Mouse (Mus musculus) adrenal gland (tissue): ENCODE measurements at regions not wholly inside any gene's neighbourhood (a gene's known extent, or its start where the extent isn't known, plus 50 kb on each side); places are given as distances from the start of the nearest gene placed in this dataset.

Source experiments
- intact Hi-C: fragments of 180-260 bp; cut with DNase I; formaldehyde crosslinking; loops from one replicate; pipeline ENCODE4 v1.15.1; 2025

DNA sequence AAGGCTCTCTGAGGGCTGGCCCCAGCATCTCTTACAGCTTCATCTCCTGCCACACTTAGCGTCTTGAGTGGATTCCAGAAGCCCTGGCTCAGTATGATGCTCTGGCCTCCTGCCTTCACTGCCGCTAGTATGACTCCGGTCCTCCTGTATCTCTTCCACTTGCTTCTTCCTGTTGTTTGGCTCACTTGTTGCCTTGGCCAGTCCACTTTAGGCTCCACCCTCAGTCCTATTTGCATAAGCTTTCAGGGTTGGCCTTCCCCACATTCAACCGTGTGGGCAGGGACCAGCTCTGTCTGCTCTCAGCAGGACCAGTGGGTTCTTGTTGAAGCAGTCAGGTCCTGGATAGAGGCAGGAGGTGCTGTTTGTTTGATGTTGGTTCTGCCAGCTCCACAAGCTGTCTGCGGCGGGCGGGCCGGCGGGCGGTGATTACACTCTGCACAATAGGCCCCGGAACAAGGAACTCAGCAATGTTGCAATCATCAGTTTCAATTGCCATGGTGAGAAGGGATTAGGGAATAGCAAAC, 232.6 kb upstream of the Chd6 start:
- intact Hi-C loops = no loop called here

DNA sequence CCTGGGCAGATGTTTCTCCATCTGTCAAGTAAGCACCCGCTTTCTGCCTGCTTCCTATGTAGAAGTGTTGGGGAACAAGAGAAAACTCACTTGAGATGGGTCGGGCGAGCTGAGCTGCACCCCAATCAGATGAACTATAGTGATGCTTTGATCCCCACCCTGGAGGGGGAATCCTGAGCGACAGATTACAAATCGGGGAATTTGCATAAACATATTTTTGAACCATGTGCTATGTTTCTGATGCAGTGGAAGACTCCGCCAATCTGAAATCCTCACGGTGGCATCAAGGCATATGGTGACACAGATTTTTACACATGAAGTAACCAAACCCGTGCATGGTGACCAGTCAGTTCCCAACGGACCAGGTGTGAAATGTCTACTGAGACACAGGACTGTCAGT, 231.4 kb upstream of the Chd6 start:
- intact Hi-C loops = no loop called here

DNA sequence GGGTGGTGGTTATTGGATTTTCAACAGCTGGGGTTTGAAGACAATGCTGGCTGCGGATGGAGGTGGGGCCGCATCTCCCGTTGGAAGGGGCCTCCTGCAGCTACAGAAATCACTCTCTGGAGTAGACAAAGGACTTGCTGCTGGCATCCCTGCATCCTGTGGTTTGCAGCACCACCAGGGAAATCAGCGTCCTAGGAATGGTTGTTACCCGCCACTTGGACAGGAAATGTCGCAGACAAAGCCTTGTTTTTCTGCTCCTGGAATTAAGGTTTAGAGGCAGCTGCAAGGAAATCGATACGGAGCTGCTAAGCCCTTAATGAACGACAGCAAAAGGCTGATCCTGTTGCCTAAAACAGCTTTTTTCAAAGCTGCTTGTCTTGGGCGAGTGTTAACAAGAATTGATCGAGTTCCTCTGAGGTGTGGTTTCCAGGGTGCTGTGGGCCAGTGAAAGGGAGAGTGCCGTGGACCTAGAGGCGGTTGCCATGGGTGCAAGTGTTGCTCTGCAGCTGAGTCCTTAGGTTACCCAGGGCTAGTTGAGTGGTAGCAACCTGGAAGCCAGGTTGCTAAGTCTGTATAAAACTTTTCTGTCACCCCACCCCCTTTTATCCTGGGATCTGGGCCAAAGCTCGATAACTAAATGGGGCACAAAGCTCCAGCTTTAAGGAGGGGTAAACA, 230.6 kb upstream of the Chd6 start:
- intact Hi-C loops = no loop called here

DNA sequence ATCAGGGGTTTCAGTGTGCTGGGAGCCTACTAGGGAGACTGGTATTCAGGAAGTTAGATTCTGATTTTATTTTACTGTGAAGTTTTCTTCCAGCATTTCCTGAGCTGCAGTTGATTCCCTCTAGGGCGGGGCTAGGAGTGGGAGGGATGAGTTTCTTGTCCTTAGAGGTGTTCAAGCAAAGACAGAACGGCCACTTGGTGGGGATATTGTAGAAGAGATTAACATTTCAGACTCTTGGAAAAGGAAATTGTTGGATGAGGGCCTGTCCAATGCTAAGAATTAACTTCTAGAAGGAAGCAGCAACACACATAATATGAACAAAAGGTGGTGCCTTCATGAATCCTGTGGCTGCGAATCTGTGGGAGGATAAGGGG, 230.1 kb upstream of the Chd6 start:
- intact Hi-C loops = no loop called here

DNA sequence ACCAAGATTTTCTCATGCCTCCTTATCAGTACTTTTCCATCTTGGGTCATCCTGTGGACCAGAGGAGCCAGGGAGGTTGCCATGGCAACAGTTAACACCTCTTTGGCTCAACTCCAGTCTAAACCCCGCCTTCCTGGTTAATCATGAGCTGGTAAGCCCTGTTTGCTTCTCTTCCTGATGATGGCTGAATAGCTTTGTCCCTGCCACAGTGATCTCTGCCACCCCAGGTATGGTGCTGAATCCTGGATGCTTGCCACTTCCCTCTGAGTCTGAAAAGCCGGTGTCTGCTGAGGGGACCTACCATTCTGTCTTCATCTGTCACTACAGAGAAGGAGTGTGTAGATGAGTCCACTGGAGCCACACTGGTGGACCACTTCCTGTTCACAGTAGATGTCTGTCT, 223.8 kb upstream of the Chd6 start:
- intact Hi-C loops = no loop called here

DNA sequence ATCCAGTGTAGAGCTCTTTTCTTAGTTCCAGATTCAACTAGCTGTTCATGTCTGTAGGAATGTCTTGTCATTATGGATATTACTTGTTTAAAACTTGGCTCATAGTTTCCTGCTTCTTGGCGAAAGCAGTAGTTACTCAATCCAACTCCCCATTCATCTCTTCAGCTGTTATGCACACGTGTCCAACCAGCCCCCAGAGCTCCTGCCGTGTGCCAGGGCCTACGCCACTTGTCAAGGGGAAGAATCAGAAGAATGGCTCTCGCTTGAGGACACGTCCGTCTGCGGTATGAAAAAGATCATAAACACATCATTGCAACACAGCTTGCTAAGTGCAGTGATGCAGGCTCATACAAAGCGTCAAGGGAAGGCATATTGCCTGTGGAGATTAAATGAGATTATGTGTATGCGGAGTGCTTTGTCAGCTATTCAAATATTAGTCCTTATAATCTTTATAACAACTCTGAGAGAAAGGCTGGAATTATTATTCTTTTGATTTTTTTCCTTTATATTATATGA, 223.0 kb upstream of the Chd6 start:
- intact Hi-C loops = no loop called here

DNA sequence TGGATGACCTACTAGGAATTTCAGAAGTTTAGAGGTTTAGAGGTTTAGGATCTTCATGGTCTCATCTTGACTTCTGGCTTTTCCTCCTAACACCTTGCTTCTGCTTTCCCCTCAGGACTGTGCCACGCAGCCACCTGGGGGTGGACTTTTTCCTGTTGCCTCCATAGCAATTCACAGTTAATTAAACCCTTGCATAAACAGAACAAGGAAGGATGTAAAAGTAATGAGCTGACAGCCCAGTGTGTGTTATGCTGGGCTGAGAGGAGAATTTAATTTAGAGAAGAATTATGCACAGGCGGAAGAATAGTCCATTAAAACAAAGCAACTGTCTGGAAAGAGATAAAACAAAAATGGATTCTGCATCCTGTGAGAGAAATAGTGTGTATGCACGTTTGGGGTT, 193.9 kb upstream of the Chd6 start:
- intact Hi-C loops = no loop called here

DNA sequence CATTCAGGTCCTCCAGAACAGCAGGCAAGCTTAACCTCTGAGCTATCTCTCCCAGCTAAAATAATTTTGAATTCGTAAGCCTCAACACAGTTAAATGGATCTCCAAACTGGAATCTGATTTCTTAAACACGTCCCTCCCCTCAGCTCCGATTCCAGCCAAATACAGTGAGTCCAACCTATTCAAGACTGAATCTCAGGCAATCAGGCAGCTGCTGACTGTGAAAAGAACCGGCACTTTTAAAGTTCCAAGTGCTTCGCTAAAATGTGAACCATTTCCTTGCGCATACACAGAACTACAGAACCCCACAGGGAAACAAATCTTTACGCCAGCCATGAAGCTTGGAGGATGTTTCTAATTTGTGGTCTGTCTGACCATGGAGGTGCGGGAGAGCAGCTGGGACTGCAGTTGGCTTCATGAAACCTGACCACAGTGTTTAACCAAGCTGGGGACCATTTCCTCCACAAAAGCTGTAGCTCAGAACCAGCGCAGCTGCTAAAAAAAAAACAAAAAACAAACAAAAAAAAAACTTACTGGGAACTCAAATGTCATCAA, 160.1 kb upstream of the Chd6 start:
- intact Hi-C loops = no loop called here

DNA sequence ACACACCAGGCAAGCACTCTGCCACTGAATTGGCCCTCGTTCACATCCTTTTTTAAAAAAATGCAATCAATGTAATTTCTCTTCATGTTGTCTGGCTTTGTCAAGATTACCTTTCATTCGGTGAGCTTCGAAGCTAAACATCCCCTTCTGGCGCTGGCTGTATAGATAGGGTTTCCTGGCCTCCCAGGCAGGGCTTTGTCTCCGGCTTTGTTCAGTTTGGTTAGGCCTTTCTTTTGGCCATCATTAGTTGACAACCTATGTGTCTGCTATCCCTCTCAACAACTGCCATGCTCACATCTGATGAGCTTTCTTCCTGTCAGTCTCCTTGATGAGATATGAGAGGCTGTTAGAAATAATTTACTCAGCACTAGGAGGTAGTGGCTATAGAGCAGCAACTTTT, 157.6 kb upstream of the Chd6 start:
- intact Hi-C loops = no loop called here

DNA sequence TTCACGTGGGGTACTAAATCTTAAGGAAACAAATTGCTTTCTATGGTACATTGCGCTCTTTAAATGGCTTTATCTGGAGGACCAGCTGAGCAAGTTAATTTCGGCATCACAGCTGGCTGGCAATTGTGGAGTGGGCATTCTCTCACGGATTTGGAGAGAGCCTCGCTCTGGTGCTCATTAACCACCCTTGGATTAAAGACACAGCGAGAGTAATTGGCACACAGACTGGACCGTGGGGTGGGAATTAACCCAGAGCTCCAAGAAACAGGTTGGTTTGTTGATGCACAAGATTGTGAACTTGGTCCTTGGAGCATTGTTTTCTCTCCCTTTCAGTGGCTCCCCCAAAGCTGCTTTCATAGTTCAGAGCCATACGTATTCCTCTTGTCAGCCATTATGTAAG, 156.3 kb upstream of the Chd6 start:
- intact Hi-C loops = no loop called here

DNA sequence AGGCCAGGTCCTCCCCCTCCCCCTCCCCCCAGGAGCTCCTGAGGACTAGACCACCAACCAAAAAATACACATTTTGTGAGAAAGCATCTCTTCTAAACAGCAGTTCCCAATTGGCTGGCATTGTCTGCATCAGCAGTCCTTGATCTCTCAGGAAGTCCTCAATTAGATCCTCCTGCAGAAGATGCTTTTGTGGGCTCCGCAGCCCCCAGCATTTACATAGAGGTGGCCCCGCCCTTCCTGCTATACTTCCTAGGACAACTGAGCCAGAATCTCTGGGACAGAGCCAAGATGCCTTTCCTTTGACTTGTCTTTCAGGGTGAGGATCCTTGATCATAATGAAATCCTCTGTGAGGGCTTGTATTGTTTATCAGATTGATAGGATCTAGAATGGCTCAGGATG, 143.9 kb upstream of the Chd6 start:
- intact Hi-C loops = no loop called here

DNA sequence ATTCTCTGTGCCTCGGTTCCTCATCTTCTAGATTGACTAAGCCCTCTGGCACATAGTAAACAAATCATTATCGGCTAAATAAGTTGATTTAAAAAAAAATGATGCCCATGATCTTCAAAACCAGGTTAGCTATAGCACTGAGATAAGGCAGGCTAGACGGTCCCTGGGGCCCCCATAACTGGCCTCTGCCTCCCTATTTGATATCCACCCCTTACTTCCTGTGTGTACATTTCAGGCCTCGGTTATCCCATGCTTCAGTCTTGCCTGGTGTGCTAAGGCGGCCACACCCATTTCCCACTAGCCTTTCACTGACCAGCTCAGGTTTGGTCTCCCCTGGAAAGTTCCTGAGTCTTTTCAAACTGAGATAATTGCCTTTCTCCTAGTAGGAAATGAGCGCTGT, 132.8 kb upstream of the Chd6 start:
- intact Hi-C loops = no loop called here

DNA sequence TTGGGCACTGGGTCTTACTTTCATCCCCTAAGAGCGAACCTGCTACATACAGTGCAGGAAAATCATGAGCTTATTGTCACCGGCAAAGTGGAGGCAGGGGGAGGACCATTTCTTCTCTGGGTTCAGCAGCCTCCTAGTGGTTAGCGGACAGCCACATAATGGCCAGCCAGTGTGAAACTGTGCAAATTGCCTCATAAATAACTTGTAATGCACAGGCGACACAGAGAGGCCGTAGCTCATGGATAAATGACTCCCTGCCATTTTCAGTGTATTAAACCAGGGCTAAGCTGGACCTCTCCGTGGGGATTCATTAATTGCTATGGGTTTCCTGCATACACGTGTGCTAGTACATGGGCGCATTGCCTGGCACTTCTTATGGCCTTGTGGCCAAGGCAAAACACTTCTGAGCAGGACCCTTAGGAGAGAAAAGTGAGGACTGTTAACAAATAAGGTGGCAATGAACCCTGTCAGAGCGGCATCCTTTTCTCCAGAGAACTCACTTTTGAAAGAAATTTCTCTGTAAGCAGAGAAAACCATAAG, 128.5 kb upstream of the Chd6 start:
- intact Hi-C loops = no loop called here

DNA sequence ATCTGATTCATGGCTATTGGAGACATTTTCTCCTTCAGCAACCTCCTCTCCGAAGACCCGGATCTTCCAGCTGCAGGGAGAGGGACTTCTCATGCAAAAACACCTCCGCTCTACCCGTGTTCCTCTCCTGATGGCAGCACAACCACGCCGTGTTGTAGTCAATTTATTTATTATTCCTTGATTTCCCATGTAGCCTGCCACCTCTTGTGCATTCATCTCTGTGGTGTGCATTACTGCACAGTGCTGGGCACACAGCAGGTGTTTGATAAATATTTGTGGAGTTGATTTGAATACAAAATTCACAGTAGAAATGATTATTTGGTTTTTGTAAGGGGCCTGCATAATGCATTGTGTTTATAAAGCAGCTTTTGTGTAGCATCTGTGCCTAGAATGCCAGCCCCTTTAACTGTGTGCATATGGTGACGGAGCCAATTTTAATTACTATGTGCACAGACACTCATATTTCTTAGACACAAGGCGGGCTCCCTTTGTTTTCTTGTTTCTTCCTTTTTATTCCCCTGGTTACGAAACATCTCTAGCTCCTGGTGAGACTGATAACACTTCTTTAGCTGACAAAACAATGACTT, 124.4 kb upstream of the Chd6 start:
- intact Hi-C loops = no loop called here

DNA sequence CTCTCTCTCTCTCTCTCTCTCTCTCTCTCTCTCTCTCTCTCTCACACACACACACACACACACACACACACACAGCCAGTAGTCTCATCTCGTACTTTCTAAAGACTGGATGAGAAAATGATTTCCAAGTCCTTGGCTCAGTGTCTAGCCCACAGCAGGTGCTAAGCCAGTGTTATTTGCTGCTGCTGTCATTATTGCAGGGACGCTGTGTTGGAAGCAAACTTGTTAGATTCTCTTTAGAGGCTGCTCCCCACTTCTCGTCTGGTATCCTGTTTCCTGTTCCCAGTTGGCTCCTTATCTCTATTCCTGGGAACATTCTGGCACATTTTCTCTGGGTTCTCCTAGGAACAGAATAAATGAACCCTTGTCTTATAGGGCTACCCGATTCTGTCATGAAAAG, 122.5 kb upstream of the Chd6 start:
- intact Hi-C loops = no loop called here

DNA sequence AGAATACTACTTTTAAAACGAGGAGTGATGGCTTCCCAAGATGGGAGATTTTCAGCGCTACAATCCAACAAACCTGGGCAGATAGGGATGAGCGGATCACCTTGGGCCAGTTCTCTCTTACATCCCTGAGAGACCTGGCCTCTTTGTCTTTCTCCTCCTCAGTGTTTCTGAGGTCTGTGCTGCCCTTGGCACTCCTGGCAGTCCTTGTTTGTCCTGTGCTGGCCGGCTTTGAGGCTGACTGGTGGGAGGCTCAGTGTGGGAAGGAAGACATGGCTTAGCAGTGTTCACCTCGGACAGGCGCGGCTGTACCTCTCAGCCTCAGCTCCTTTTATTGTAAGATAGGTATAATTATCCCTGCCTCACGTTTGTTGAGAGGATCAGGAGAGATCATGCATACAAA, 106.9 kb upstream of the Chd6 start:
- intact Hi-C loops = loop anchor here (5.0 kb wide), 1 partner anchor 1442 kb away; no protein-coding TSS in a partner anchor

DNA sequence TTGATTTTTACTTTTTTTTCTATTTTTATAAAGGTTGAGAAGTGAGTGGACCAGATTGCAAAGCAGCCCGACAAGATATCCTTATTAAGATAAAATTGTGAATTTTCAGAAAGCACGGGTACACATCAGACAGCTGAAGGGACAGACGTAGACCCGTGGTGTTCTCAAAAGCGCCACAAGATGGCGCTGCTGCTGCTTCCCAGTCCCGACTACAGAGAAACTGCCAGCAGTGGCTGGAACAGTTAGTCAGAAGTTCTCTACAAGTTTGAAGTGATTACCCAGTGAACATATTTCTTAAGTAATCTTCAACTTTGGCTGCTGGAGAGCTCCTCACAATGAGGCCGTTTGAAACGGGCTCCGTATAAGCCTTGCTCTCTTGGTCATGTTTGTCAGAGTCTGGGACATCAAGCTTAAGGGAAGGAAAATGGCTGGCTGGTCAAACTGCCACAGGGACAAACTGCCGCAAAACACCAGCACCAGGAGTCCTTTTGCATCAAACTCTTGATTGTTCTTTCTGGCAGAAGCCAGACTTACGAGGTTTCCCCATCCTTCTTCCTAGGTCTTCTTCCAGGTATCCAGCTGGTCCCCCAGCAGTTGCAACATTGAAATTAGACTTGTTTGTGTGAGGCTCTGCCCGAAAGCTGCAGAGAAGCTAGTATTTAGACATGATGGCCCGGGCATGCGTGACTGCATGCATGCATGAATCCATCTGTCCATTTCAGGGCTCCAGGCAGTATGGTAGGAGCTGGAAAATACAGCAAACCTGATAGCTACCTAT, 106.0 kb upstream of the Chd6 start:
- intact Hi-C loops = loop anchor here (5.0 kb wide), 1 partner anchor 1442 kb away; no protein-coding TSS in a partner anchor

DNA sequence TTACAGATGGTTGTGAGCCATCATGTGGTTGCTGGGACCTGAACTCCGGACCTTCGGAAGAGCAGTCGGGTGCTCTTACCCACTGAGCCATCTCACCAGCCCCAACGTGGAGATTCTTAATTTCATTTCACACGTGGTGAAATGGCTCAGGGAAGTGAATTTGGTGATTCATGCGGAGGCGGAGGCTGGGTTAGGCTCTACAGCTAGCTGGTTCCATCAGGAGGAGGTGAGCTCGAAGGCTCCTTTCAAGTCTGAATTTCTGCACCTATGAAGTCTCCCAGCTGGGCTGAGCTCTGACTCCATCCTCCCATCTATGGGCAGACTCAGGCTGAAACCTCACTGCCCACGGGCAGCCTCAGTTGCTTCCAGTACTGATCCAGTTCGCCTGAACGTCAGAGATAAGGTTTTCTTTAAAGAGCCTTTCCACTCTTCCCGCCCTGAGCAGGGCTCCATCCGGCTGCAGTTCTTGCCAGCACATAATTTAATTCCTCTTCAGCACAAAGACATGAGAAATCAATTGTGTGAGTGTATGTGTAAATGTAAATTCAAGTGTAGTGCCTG, 103.5 kb upstream of the Chd6 start:
- intact Hi-C loops = no loop called here

DNA sequence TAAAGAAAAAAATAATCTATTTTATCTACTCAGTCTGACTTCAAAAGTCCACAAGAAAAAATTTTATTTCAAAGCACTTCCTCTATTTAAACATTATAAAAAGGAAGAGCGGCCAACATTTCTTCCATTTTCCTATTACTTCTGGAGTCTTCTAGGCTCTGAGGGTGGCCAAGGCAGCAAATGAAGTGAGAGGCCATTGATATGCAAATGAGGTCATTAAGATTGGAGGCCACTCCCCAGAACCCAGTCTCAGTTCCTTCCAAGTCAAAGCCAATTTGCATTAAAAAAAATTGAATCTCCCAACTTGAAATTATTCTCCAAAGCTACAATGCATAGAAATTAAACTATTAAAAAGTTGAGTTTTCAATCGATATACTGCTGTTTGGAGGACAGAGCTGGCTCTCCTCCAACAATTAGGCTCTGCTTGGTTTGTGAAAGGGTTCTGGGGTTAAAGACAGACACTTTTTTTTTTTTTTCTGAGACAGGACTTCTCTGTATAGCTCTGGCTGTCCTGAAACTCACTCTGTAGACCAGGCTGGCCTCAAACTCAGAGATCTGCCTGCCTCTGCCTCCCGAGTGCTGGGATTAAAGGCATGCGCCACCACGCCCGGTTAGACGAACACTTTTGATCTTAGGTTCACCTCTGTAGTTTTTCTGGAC, 88.0 kb upstream of the Chd6 start:
- intact Hi-C loops = no loop called here

DNA sequence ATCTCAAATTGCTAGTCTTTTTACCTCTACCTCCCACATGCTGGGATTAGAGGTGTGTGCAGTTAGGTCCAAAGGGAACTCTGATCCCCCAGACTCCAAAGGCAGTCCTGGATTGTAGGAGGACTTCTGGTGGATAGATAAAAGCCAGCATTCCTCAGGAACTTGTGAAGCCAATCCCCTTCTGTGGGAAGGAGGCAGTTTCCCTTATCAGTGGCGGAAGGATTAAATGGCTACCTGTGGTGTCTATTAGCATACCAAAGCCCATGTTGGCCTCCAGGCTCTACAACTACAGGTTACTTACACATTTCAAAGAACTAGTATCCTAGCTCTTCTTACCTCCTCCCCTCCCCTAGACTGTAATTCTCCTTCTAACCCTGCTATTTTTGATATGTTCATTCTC, 78.6 kb upstream of the Chd6 start:
- intact Hi-C loops = no loop called here

DNA sequence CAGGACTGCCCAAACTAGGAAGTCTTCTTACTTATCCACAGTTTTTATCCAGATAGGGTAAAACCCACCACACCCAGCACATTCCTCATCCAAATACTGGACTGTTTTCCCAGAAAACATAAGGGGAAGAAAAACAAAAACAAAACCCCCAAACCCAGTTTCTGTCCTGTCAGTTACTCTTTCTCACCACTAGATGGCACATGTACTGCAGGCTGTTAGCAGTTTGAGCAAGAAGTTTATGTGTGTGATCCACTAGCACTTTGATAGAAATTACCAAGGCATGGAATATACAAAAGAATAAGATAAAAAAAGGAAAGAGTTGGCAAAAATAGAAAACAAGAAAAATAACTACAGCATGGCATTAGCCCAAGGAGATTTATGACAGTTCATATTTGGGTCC, 76.2 kb upstream of the Chd6 start:
- intact Hi-C loops = no loop called here
